In genomic region chr11:116511301-116511868, GRCm38 (mm10) we compare ENCODE assay signal across 25 mouse cellular contexts. TPM values are rescaled to one million over a fixed set of nuclear protein-coding genes. Genes with fewer than 3 reads are reported as not detected.
DNase-seq lines count a peak whose midpoint lies in the region; ATAC-seq and TF ChIP-seq lines count a peak whose summit lies in the region.
"Had no signal": no experiment of that assay in that cellular context is flagged by ENCODE, and none has a peak within 500 bp of the region (broad histone marks: within the 10 kb centered on the region; RNA-seq: fewer than 3 reads in every experiment).

No protein-coding gene starts in this region.

- WGBS in liver, embryonic 13.5 days (ENCODE audit: insufficient replicate concordance) = 39% methylated on average over 7 of the region's 7 CpGs
- WGBS in stomach, postnatal 0 days = 54% methylated on average over 7 of the region's 7 CpGs
- 76% methylated on average over 7 of the region's 7 CpGs for WGBS in forebrain, postnatal 0 days

- H3K79me2 ChIP-seq in MEL (ENCODE audit: control insufficient read depth, insufficient read depth, low read length, poor library complexity) = no peaks in the 10 kb centered on the region

- peak overlapping the region in 1 of 2 experiments; percentile 5; a peak in 1 of 4 replicates for H3K4me3 ChIP-seq in MEL (ENCODE audit: control insufficient read depth in 1 of 2, insufficient read depth in 1 of 2, low read depth in 2 of 2, low read length in 2 of 2)
- no peak overlapping the region for H3K4me3 ChIP-seq in liver, embryonic 13.5 days (replicated peaks)
- no peak overlapping the region for H3K4me3 ChIP-seq in stomach, postnatal 0 days (ENCODE audit: low read depth, low read length)
- H3K4me3 ChIP-seq in forebrain, postnatal 0 days (ENCODE audit: low read depth, low read length) = no peak overlapping the region
- H3K4me3 ChIP-seq: forebrain, embryonic 13.5 days; heart, adult 2 months had no signal

- H3K27me3 ChIP-seq in MEL (ENCODE audit: control insufficient read depth in 1 of 2, insufficient read depth in 2 of 2, low read length in 2 of 2) = no peaks in the 10 kb centered on the region
- H3K27me3 ChIP-seq in liver, embryonic 13.5 days = peaks cover 7% of the 10 kb centered on the region; the same call in 1 of the 2 replicates
- H3K27me3 ChIP-seq in stomach, postnatal 0 days (ENCODE audit: control insufficient read depth, insufficient read depth, low read length) = no peaks in the 10 kb centered on the region
- no peaks in the 10 kb centered on the region; the same call in 1 of the 2 replicates for H3K27me3 ChIP-seq in forebrain, postnatal 0 days (ENCODE audit: insufficient read depth, low read length)
- H3K27me3 ChIP-seq: Patski had no signal

- peaks cover 0 to 20% of the 10 kb centered on the region in 2 experiments; a peak in 2 of 4 replicates for H3K36me3 ChIP-seq in MEL (ENCODE audit: control insufficient read depth in 1 of 2, insufficient read depth in 2 of 2, low read length in 2 of 2)
- H3K36me3 ChIP-seq in liver, embryonic 13.5 days = no peaks in the 10 kb centered on the region
- H3K36me3 ChIP-seq in stomach, postnatal 0 days (ENCODE audit: control insufficient read depth, insufficient read depth, low read length) = no peaks in the 10 kb centered on the region
- H3K36me3 ChIP-seq in forebrain, postnatal 0 days (ENCODE audit: insufficient read depth) = no peaks in the 10 kb centered on the region

- peak; percentile 95 for DNase-seq in MEL (ENCODE audit: low read depth, low spot score)
- peak; percentile 63 for DNase-seq in liver, embryonic 13.5 days
- DNase-seq in stomach, postnatal 0 days (ENCODE audit: low spot score) = no peak
- no peak for DNase-seq in thymus, postnatal 25 days
- no peak for DNase-seq in forebrain, postnatal 0 days
- DNase-seq in urinary bladder, postnatal 36 days (ENCODE audit: low spot score in 2 of 2) = no peak
- DNase-seq: adrenal gland, postnatal 14 days; cerebellum, adult 18-20 months; cerebellum, postnatal 25 days; gastrocnemius, postnatal 14 days; heart, adult 2 months; kidney, adult 2 months; kidney, postnatal 10 days; layer of hippocampus, postnatal 36 days; left cerebral cortex, postnatal 4 days; lung, adult 18-20 months; right cerebral cortex, adult 18-20 months; thymus, postnatal 14 days had no signal

- TF ChIP-seq EP300 in MEL (IDR thresholded peaks at IDR 0.05; ENCODE audit: low read depth in 1 of 2, low read length in 2 of 2) = peak in 1 of 2 experiments; percentile 73; a peak in 3 of 4 replicates
- no peak for TF ChIP-seq EP300 in stomach, postnatal 0 days (optimal IDR thresholded peaks at IDR 0.05)

- H3K4me1 ChIP-seq in MEL (ENCODE audit: control insufficient read depth in 1 of 2, insufficient read depth in 2 of 2, low read length in 2 of 2) = peaks cover 20 to 26% of the 10 kb centered on the region in 2 experiments
- H3K4me1 ChIP-seq in liver, embryonic 13.5 days (replicated peaks) = peaks cover 39% of the 10 kb centered on the region
- H3K4me1 ChIP-seq in stomach, postnatal 0 days (replicated peaks; ENCODE audit: control insufficient read depth, insufficient read depth) = no peaks in the 10 kb centered on the region
- H3K4me1 ChIP-seq in forebrain, postnatal 0 days (ENCODE audit: insufficient read depth) = no peaks in the 10 kb centered on the region

- no peaks in the 10 kb centered on the region for H3K9me3 ChIP-seq in MEL (replicated peaks; ENCODE audit: insufficient read depth, low read length)
- H3K9me3 ChIP-seq in liver, embryonic 13.5 days (replicated peaks) = no peaks in the 10 kb centered on the region
- no peaks in the 10 kb centered on the region for H3K9me3 ChIP-seq in stomach, postnatal 0 days (ENCODE audit: control insufficient read depth, low read length)
- H3K9me3 ChIP-seq in forebrain, postnatal 0 days (ENCODE audit: low read length) = no peaks in the 10 kb centered on the region
- H3K9me3 ChIP-seq: forebrain, embryonic 13.5 days had no signal

- no peak for TF ChIP-seq RAD21 in MEL (IDR thresholded peaks at IDR 0.05; ENCODE audit: low read depth, low read length)

- peak overlapping the region; percentile 66 for H3K27ac ChIP-seq in MEL (ENCODE audit: control insufficient read depth, low read depth, low read length)
- peak overlapping the region; percentile 50 for H3K27ac ChIP-seq in liver, embryonic 13.5 days
- no peak overlapping the region for H3K27ac ChIP-seq in stomach, postnatal 0 days (replicated peaks)
- no peak overlapping the region for H3K27ac ChIP-seq in forebrain, postnatal 0 days (ENCODE audit: low read depth, low read length)
- H3K27ac ChIP-seq: forebrain, embryonic 13.5 days; heart, adult 2 months had no signal

- H3K4me2 ChIP-seq in liver, embryonic 13.5 days = no peak overlapping the region
- no peak overlapping the region for H3K4me2 ChIP-seq in stomach, postnatal 0 days (replicated peaks; ENCODE audit: low read depth)
- no peak overlapping the region for H3K4me2 ChIP-seq in forebrain, postnatal 0 days (ENCODE audit: low read depth)
- H3K4me2 ChIP-seq: forebrain, embryonic 13.5 days had no signal

- 0 out of 2 replicates have a peak, but pooled peaks have one; percentile 23 for ATAC-seq in common myeloid progenitor, adult 5-6 weeks (replicated peaks; ENCODE audit: low read depth, poor library complexity, severe bottlenecking)
- ATAC-seq in liver, embryonic 13.5 days (ENCODE audit: low read depth) = peak; percentile 59; the same call in 1 of the 2 replicates
- peak; percentile 53; the same call in 1 of the 2 replicates for ATAC-seq in stomach, postnatal 0 days (ENCODE audit: low FRiP score, low TSS enrichment)
- ATAC-seq in forebrain, postnatal 0 days = no peak
- ATAC-seq: forebrain, embryonic 13.5 days; hindbrain, embryonic 16.5 days; Patski had no signal

- TF ChIP-seq POLR2A in MEL (IDR thresholded peaks at IDR 0.05; ENCODE audit: control insufficient read depth in 1 of 2, insufficient read depth in 1 of 2, low read depth in 1 of 2, low read length in 2 of 2, poor library complexity in 1 of 2) = peak in 1 of 2 experiments; percentile 73; a peak in 2 of 4 replicates

- peak overlapping the region; percentile 13; the same call in 1 of the 2 replicates for H3K9ac ChIP-seq in MEL (ENCODE audit: control insufficient read depth, low read depth, low read length, poor library complexity, severe bottlenecking)
- no peak overlapping the region for H3K9ac ChIP-seq in liver, embryonic 13.5 days
- H3K9ac ChIP-seq in stomach, postnatal 0 days (ENCODE audit: low read length) = no peak overlapping the region
- H3K9ac ChIP-seq in forebrain, postnatal 0 days = no peak overlapping the region
- H3K9ac ChIP-seq: forebrain, embryonic 13.5 days had no signal

- TF ChIP-seq CTCF in MEL (IDR thresholded peaks at IDR 0.05 in 2 of 3, conservative IDR thresholded peaks at IDR 0.05 in 1 of 3; ENCODE audit: control insufficient read depth in 1 of 3, insufficient read depth in 1 of 3, low read depth in 2 of 3, low read length in 3 of 3, poor library complexity in 1 of 3, severe bottlenecking in 1 of 3) = no peak
- no peak for TF ChIP-seq CTCF in stomach, postnatal 0 days (IDR thresholded peaks at IDR 0.05; ENCODE audit: low read depth)
- no peak for TF ChIP-seq CTCF in forebrain, postnatal 0 days (IDR thresholded peaks at IDR 0.05; ENCODE audit: low read depth)

TF ChIP-seq in MEL, 35 proteins besides CTCF, POLR2A, EP300 and RAD21 (continues in another document):
- TF ChIP-seq POLR2AphosphoS5 (IDR thresholded peaks at IDR 0.05; ENCODE audit: borderline replicate concordance, low read depth, low read length) = no peak
- peak; percentile 58; the same call in 1 of the 2 replicates for TF ChIP-seq SIN3A (IDR thresholded peaks at IDR 0.05; ENCODE audit: low read length)
- no peak for TF ChIP-seq BHLHE40 (IDR thresholded peaks at IDR 0.05; ENCODE audit: borderline replicate concordance, low read depth, low read length)
- TF ChIP-seq MYC (IDR thresholded peaks at IDR 0.05; ENCODE audit: low read depth, low read length) = no peak
- TF ChIP-seq USF1 (IDR thresholded peaks at IDR 0.05; ENCODE audit: low read depth, low read length) = no peak
- no peak for TF ChIP-seq ZKSCAN1 (IDR thresholded peaks at IDR 0.05; ENCODE audit: low read depth, low read length)
- 0 out of 2 replicates have a peak, but pooled peaks have one; percentile 14 for TF ChIP-seq MAX (IDR thresholded peaks at IDR 0.05; ENCODE audit: low read length)
- no peak for TF ChIP-seq TAL1 (IDR thresholded peaks at IDR 0.05; ENCODE audit: low read length)
- no peak for TF ChIP-seq JUND (IDR thresholded peaks at IDR 0.05; ENCODE audit: low read depth, low read length)

RNA-seq across cellular contexts. Expression of gene Prpsap1, which starts 17.4 kb away (rescaled TPM):
- total RNA-seq in MEL (2012; rRNA removed) = 142 and 155 TPM in 2 replicates
- polyA plus RNA-seq in MEL (2012; ENCODE audit: insufficient read depth in 1 of 2, insufficient read length in 2 of 2, low read depth in 1 of 2, low replicate concordance in 2 of 2, missing spikeins in 1 of 2) = 100 to 1,000 TPM in 1 of 2 experiments, not detected in 1; 112 TPM
- total RNA-seq in common myeloid progenitor, adult 5-6 weeks (2017) = 28.1 and 35.2 TPM in 2 replicates
- 59.3 and 62.7 TPM in 2 replicates for polyA plus RNA-seq in liver, embryonic 13.5 days (2015; fragmentation: Nextera tagmentation; extraction: Ambion mirVana)
- polyA plus RNA-seq in stomach, postnatal 0 days (2015; fragmentation: Nextera tagmentation; extraction: Ambion mirVana) = 94.0 and 97.1 TPM in 2 replicates
- total RNA-seq in forebrain, postnatal 0 days (2014; rRNA removed) = 92.2 and 96.0 TPM in 2 replicates
- 143 and 158 TPM in 2 replicates for polyA plus RNA-seq in forebrain, postnatal 0 days (2015; fragmentation: Nextera tagmentation; extraction: Ambion mirVana)

RNA-seq across cellular contexts. Expression of gene Sphk1, which starts 19.3 kb away (rescaled TPM):
- total RNA-seq in MEL (2012; rRNA removed) = 77.5 and 127 TPM in 2 replicates
- 10 to 100 TPM in 1 of 2 experiments, not detected in 1; 53.5 TPM for polyA plus RNA-seq in MEL (2012; ENCODE audit: insufficient read depth in 1 of 2, insufficient read length in 2 of 2, low read depth in 1 of 2, low replicate concordance in 2 of 2, missing spikeins in 1 of 2)
- total RNA-seq in common myeloid progenitor, adult 5-6 weeks (2017) = 55.3 and 61.0 TPM in 2 replicates
- 28.5 and 32.7 TPM in 2 replicates for polyA plus RNA-seq in liver, embryonic 13.5 days (2015; fragmentation: Nextera tagmentation; extraction: Ambion mirVana)
- 7.9 and 10.0 TPM in 2 replicates for polyA plus RNA-seq in stomach, postnatal 0 days (2015; fragmentation: Nextera tagmentation; extraction: Ambion mirVana)
- total RNA-seq in forebrain, postnatal 0 days (2014; rRNA removed) = 12.7 and 13.8 TPM in 2 replicates
- polyA plus RNA-seq in forebrain, postnatal 0 days (2015; fragmentation: Nextera tagmentation; extraction: Ambion mirVana) = 8.7 and 10.2 TPM in 2 replicates

RNA-seq across cellular contexts. Expression of gene Qrich2, which starts 45.3 kb away (rescaled TPM):
- total RNA-seq in MEL (2012; rRNA removed) = not detected in 2 replicates
- under 1 TPM in 1 of 2 experiments, not detected in 1; 0.11 TPM for polyA plus RNA-seq in MEL (2012; ENCODE audit: insufficient read depth in 1 of 2, insufficient read length in 2 of 2, low read depth in 1 of 2, low replicate concordance in 2 of 2, missing spikeins in 1 of 2)
- total RNA-seq in common myeloid progenitor, adult 5-6 weeks (2017) = not detected in 2 replicates
- polyA plus RNA-seq in liver, embryonic 13.5 days (2015; fragmentation: Nextera tagmentation; extraction: Ambion mirVana) = not detected in 2 replicates
- polyA plus RNA-seq in stomach, postnatal 0 days (2015; fragmentation: Nextera tagmentation; extraction: Ambion mirVana) = 0.08 and 0.16 TPM in 2 replicates
- not detected in 2 replicates for total RNA-seq in forebrain, postnatal 0 days (2014; rRNA removed)
- polyA plus RNA-seq in forebrain, postnatal 0 days (2015; fragmentation: Nextera tagmentation; extraction: Ambion mirVana) = not detected in 2 replicates
- total RNA-seq: adrenal gland, postnatal 14 days; gastrocnemius, postnatal 14 days; heart, adult 2 months; hematopoietic stem cell, adult 5-6 weeks; layer of hippocampus, adult 18-20 months; layer of hippocampus, postnatal 36 days had no signal
- polyA plus RNA-seq: forebrain, embryonic 13.5 days; heart, embryonic 14.5 days had no signal

Comparison
In these comparisons a context has a peak if more than half of its experiments do, and no peak if none do; other contexts are left out.
1. DNase-seq: peak in MEL (single experiment) and liver, embryonic 13.5 days (single experiment); none in stomach, postnatal 0 days (single experiment), thymus, postnatal 25 days (single experiment), forebrain, postnatal 0 days (single experiment) and urinary bladder, postnatal 36 days (0 of 2).
2. H3K27ac ChIP-seq: peak in MEL (single experiment) and liver, embryonic 13.5 days (single experiment); none in stomach, postnatal 0 days (single experiment) and forebrain, postnatal 0 days (single experiment).